Mouse (Mus musculus): ENCODE results near the gene Abt1. TPM values are rescaled to one million over a fixed set of nuclear protein-coding genes. Genes with fewer than 3 reads are reported as not detected.

The Abt1 gene
- polyA plus RNA-seq, 1 experiment from 2014 or later, result 9.3 TPM

GRCm38 (mm10) chr13:23369421-23369765, 54.3 kb downstream of the Abt1 start:
- Histone ChIP-seq H3K36me3 (ENCODE audit: control insufficient read depth, insufficient read depth, low read length) (peaks cover 14% of the 10 kb centered on the region), H3K9ac (replicated peaks; ENCODE audit: low read length) (peak overlapping the region; percentile 78), H3K9me3 (ENCODE audit: control insufficient read depth, low read length) (no peaks in the 10 kb centered on the region), H3K27me3 (ENCODE audit: control insufficient read depth, insufficient read depth, low read length) (no peaks in the 10 kb centered on the region), H3K4me2 (ENCODE audit: low read length) (peak overlapping the region; percentile 58), H3K27ac (replicated peaks; ENCODE audit: low read depth, low read length) (peak overlapping the region; percentile 96), H3K4me1 (ENCODE audit: control insufficient read depth, insufficient read depth, low read length) (peaks cover 26% of the 10 kb centered on the region), H3K4me3 (replicated peaks; ENCODE audit: low read depth, low read length) (peak overlapping the region; percentile 77)
- ATAC-seq (ENCODE audit: low FRiP score, low TSS enrichment) (peak; percentile 34), DNase-seq (no peak)
- whole genome bisulfite sequencing, result under 1% methylated on average over 10 of the region's 10 CpGs

- Histone ChIP-seq H3K36me3 (ENCODE audit: control insufficient read depth, insufficient read depth, low read length) (peaks cover 15% of the 10 kb centered on the region), H3K27ac (replicated peaks; ENCODE audit: low read depth, low read length) (peak within 1 kb of the TSS; percentile 96), H3K4me2 (ENCODE audit: low read length) (peak within 1 kb of the TSS; percentile 87), H3K9ac (replicated peaks; ENCODE audit: low read length) (peak within 1 kb of the TSS; percentile 78), H3K4me1 (ENCODE audit: control insufficient read depth, insufficient read depth, low read length) (peaks cover 26% of the 10 kb centered on the region), H3K9me3 (ENCODE audit: control insufficient read depth, low read length) (no peaks in the 10 kb centered on the region), H3K4me3 (replicated peaks; ENCODE audit: low read depth, low read length) (peak within 1 kb of the TSS; percentile 77), H3K27me3 (ENCODE audit: control insufficient read depth, insufficient read depth, low read length) (no peaks in the 10 kb centered on the region)
- under 1% methylated on average over 55 of the region's 55 CpGs for WGBS
- ATAC-seq (ENCODE audit: low FRiP score, low TSS enrichment) (peak; percentile 99), DNase-seq (peak; percentile 98)
These were observed 54.9 kb downstream of the Abt1 start, which contains the start of gene Zfp322a for GRCm38 (mm10) chr13:23368583-23369420. TSS of gene Zfp322a (minus strand) at chr13:23369208.

Other genes with a start within 250 kb of the Abt1 start
- not detected in 2 replicates for gene Vmn1r220, start 235.9 kb downstream of the Abt1 start, polyA plus RNA-seq (2014; fragmentation: Nextera tagmentation; extraction: Ambion mirVana)
- not detected in 2 replicates for gene Vmn1r221, start 209.7 kb downstream of the Abt1 start, polyA plus RNA-seq (2014; fragmentation: Nextera tagmentation; extraction: Ambion mirVana)
- not detected in 2 replicates for gene Vmn1r222, start 187.9 kb downstream of the Abt1 start, polyA plus RNA-seq (2014; fragmentation: Nextera tagmentation; extraction: Ambion mirVana)
- not detected in 2 replicates for gene Vmn1r223, start 176.7 kb downstream of the Abt1 start, polyA plus RNA-seq (2014; fragmentation: Nextera tagmentation; extraction: Ambion mirVana)
- 41.2 and 64.4 TPM in 2 replicates for gene Zfp322a, start 54.7 kb downstream of the Abt1 start, polyA plus RNA-seq (2014; fragmentation: Nextera tagmentation; extraction: Ambion mirVana)
- 0.09 TPM in 1 of 2 replicates, not detected in the other for gene Btn1a1, start 42.0 kb upstream of the Abt1 start, polyA plus RNA-seq (2014; fragmentation: Nextera tagmentation; extraction: Ambion mirVana)
- gene Btn2a2, start 65.0 kb upstream of the Abt1 start, polyA plus RNA-seq (2014; fragmentation: Nextera tagmentation; extraction: Ambion mirVana), result not detected in 2 replicates
- gene Hist1h4h, start 107.2 kb upstream of the Abt1 start, polyA plus RNA-seq (2014; fragmentation: Nextera tagmentation; extraction: Ambion mirVana), result 4.1 and 6.4 TPM in 2 replicates
- gene Hist1h2af, start 110.0 kb upstream of the Abt1 start, polyA plus RNA-seq (2014; fragmentation: Nextera tagmentation; extraction: Ambion mirVana), result 3.4 and 4.6 TPM in 2 replicates
- gene Hist1h3g, start 111.6 kb upstream of the Abt1 start, polyA plus RNA-seq (2014; fragmentation: Nextera tagmentation; extraction: Ambion mirVana), result 0.77 and 1.4 TPM in 2 replicates
- 0.13 and 0.30 TPM in 2 replicates for gene Hist1h2bh, start 119.5 kb upstream of the Abt1 start, polyA plus RNA-seq (2014; fragmentation: Nextera tagmentation; extraction: Ambion mirVana)
- gene Hist1h3f, start 120.2 kb upstream of the Abt1 start, polyA plus RNA-seq (2014; fragmentation: Nextera tagmentation; extraction: Ambion mirVana), result 0.32 and 0.47 TPM in 2 replicates
- gene Hist1h4f, start 127.8 kb upstream of the Abt1 start, polyA plus RNA-seq (2014; fragmentation: Nextera tagmentation; extraction: Ambion mirVana), result not detected in 2 replicates
- gene Hist1h1d, start 129.4 kb upstream of the Abt1 start, polyA plus RNA-seq (2014; fragmentation: Nextera tagmentation; extraction: Ambion mirVana), result 0.11 and 0.18 TPM in 2 replicates
- 3.1 and 3.8 TPM in 2 replicates for gene Hist1h3e, start 138.5 kb upstream of the Abt1 start, polyA plus RNA-seq (2014; fragmentation: Nextera tagmentation; extraction: Ambion mirVana)
- 30.2 and 34.0 TPM in 2 replicates for gene Hist1h2ae, start 147.4 kb upstream of the Abt1 start, polyA plus RNA-seq (2014; fragmentation: Nextera tagmentation; extraction: Ambion mirVana)
- 1.4 and 2.6 TPM in 2 replicates for gene Hist1h2bg, start 147.5 kb upstream of the Abt1 start, polyA plus RNA-seq (2014; fragmentation: Nextera tagmentation; extraction: Ambion mirVana)
- gene Hist1h2bf, start 150.3 kb upstream of the Abt1 start, polyA plus RNA-seq (2014; fragmentation: Nextera tagmentation; extraction: Ambion mirVana), result 1.5 and 2.7 TPM in 2 replicates
- 2.1 and 2.2 TPM in 2 replicates for gene Hist1h2ad, start 150.5 kb upstream of the Abt1 start, polyA plus RNA-seq (2014; fragmentation: Nextera tagmentation; extraction: Ambion mirVana)
- gene Hist1h3d, start 151.9 kb upstream of the Abt1 start, polyA plus RNA-seq (2014; fragmentation: Nextera tagmentation; extraction: Ambion mirVana), result 1.6 and 2.0 TPM in 2 replicates
- 38.1 and 40.0 TPM in 2 replicates for gene Hist1h4d, start 157.7 kb upstream of the Abt1 start, polyA plus RNA-seq (2014; fragmentation: Nextera tagmentation; extraction: Ambion mirVana)
- 0.72 and 1.4 TPM in 2 replicates for gene Hist1h2be, start 197.3 kb upstream of the Abt1 start, polyA plus RNA-seq (2014; fragmentation: Nextera tagmentation; extraction: Ambion mirVana)
- 4.4 and 8.6 TPM in 2 replicates for gene Hist1h1e, start 198.7 kb upstream of the Abt1 start, polyA plus RNA-seq (2014; fragmentation: Nextera tagmentation; extraction: Ambion mirVana)